Mouse (Mus musculus): ENCODE results near the gene Zbtb20.

Gene Zbtb20

DNA sequence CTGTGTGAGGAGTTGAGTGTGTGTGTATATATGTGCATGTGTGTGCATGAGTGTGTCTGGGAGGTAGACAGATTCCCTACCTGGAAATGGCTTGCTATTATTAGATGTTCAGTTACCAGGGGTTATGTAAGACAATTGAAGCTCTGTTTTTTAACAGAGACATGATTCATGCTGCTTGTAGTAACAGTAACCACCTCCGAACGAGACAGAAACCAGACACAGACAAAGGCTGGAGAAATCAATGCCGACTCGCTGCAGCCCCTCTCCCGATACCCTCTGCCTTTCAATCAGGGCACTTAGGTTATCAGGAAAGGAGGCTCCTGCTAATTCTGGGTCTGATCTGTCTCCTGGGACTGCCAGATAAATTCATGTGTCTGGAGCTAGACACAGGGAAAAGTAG, 681.7 kb downstream of the Zbtb20 start:
- DNase-seq (ENCODE audit: low read depth, low spot score): no peak

DNA sequence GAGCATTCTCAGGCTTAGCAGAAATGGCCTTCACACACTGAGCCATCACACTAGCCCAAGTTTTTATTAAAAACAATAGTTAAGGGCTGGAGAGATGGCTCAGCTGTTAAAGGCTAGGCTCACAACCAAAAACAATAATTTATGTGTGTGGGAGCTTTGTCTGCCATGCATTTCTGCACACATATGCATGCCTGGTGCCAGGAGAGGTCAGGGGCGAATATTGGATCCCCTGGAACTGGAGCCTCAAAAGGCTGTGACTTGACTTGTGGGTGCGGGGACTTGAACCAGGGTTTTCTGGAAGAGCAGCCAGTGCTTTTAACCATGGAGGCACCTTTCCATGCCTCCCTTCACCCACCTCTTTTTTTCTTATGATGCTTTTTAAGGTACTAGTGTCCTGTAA, 685.6 kb downstream of the Zbtb20 start:
- no peak for DNase-seq (ENCODE audit: low read depth, low spot score)

DNA sequence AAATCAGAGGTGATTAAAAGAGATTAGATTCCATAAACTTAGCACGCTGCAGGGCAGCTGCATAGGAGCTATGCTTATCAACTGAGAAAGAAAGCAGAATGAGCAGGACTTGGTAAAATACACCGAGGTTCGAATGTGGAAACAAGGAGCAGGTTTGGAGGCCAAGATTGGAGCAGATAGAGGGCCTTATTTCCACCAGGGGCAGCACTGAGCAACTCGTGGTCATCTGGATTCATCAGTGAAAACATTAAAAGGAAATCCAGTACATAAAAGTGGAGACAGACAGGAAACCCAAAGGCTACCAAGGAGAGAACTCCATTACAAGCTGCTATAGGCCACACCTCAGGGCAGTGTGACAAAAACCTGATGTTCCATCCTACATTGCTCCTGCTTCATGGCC, 686.3 kb downstream of the Zbtb20 start:
- DNase-seq (ENCODE audit: low read depth, low spot score): peak; percentile 27

DNA sequence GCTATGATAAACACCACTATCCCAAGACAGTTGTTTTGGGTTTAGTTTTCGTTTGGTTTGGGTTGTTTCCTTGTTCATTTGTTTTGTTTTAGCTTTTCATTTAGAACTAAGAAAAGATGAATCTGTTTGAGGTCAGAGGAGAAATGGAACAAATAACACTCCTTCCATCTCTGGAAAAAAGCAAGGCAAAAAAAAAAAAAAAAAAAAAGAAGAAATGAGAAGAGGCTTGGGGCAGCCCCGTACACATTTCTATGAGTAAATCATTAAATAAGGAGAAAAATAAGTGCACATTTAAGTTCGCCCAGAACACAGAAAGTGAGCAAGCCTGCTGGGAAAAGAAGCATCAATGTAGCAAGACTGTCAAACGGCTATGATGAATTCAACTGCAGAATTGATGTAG, 690.2 kb downstream of the Zbtb20 start:
- DNase-seq (ENCODE audit: low read depth, low spot score): no peak

DNA sequence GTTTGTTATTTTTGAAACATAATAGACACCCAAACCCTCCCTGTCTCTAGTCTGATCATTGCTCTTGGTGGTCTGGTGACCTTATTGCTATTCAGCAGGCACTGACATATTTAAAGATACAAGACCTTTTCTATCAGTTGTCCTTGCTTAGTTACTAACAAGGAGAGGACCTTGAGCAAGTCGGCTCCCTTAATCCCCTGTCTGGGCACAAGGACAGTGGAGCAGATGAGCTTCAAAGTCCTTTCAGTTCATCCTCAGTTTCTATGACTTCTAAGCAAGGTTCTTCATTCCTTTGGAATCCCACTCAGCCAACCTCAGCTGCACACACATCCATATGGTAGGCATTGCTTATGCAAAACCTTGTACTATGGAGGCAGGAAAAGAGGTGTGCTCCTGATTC, 690.8 kb downstream of the Zbtb20 start:
- no peak for DNase-seq (ENCODE audit: low read depth, low spot score)

DNA sequence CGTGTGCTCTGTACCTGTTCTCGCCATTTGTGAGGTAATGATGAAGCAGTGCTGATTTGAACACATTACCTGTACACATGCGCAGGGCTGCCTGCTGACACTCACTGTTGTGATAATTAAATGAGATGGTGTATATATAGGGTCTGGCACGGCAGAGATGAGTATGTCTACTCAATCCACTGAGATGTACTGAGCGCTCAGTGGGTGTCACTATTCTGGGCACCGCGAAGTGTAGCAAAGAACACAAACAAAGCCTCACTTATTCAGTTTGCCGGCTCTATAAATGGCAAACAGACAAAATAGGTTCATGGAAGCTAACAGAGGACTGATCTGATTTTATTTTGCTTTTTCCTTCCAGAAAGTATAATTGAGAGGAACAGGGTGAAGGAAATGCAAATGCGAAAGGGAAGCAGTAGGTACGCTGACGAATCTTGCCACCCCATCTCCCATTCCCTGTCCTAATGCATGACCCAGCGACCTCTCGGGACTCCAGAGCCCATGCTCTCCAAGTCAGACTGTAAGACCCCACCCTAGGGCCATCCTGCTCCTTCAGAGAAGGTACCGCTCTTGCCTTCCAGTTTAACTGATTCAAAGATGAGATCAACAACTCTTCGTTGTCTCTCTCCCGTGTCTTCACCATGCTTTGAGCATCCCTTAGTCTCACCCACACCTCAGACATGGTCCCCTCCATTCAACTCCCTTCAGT, 695.8 kb downstream of the Zbtb20 start:
- DNase-seq (ENCODE audit: low read depth, low spot score): no peak

DNA sequence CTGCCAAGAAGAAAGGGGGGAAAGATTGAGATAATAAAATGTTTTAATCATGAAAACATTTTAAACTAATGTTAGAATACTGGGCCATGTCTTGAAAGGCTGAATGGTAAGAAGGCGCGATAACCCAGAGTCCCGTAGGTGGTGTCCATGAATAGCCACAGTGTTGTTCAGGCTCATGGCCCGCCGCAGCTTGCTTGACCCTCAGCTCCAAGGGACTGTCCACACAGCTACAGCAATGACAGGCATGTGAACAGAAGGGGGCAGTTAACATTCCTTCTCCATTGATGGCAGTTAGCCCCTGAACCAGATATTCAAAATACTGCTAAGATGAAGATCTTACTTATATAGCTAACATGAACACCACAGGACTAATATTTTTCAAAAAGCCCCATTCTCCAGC, 696.5 kb downstream of the Zbtb20 start:
- no peak for DNase-seq (ENCODE audit: low read depth, low spot score)

DNA sequence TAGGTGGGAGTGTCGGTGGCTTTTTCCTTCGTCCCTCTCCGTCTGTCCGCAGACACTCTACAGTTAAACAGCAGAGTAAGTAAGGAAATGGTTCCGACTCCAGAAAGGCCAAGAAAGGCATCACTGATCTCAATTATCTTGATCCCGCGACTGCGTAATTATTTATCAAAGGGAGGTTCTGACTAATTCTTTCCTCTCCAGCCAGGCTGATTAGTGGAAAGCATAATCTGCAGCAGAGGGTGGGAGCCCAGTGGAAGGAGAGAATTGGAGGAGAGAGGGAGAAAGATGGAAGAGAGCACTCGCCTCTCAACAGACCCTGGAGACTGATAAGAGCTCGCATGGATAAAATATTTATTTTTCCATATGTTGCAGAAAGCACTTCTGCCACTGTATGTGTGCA, 697.1 kb downstream of the Zbtb20 start:
- DNase-seq (ENCODE audit: low read depth, low spot score): no peak

DNA sequence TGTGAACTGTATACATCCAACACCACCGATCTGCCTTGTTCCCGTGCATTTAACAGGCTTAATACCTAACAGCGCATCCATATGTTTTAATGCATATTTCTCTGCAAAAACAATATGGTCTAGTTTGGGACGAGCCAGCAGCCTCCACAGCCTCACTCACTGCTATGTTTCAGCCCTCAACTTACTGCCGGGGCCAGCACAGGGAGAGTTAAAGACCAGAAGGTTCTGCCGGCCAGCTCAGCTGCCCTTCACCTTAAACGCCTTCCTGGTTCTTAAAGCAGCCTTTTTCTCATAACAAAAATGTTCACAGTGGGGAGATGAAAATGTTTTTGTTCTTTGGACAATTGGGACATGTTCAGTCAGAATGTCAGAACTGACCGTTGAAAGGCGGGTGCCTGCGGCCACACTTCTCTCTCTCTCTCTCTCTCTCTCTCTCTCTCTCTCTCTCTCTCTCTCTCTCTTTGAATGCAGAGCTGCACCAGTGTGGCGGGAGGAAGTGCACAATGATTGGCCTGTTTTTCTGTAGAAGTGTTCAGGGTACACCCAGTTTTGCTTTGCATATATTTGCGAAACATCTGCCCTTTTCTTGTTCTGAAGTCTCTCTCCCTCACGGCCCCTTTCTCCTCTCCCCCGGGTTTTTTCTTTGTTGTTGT, 697.6 kb downstream of the Zbtb20 start:
- peak; percentile 54 for DNase-seq (ENCODE audit: low read depth, low spot score)

DNA sequence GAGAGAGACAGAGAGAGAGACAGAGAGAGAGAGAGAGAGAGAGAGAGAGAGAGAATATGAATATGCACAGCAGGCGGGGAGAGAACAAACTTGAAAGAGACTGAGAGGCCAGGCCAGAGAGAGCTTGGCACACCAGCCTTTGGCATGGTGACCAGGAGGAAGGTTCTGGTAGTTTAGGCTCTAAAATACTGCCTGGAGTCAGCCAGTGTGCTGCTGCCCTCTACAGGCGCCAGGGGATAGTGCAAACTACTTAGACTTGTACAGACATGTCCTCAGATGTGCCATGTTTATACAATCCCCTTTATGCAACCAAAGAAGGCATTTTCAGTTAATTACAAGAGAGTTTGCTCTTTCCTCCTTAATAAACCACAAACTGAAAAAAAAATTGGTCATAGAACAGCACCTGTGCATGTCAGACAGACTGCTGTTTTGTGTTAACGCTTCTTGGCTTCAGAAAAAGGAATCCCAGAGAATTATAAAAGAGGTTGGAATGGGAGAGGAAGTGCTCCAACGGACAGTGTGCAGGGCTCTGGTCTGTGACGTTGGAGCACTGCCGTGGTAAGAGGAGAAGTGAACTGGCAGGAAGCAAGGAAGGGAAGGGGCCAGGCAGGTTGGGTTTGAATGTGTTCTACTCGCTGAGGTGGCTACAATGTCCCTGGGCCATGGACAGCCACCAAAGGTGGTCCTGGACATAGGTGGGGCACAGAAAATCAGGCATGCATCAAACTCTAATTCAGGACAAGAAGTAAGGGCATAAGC, 698.5 kb downstream of the Zbtb20 start:
- DNase-seq (ENCODE audit: low read depth, low spot score): peak; percentile 92

DNA sequence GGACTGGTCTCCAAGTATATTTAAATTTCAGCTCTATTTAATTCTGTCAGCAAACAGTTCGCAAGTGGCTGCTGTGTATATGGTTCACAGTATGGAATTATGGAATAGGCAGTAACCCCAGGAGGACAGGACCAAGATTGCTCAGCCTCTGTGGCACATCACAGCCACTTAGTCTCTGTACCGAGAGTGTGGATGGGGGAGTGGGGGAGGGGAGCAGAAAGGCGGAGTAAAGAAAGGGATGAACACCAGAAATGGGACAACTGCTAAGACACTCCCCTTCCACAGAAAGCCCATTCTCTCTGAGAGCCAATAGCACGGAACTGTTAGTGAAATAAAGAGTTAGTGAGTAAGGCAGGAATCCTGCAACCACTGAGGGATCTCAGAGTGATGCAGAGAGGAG, 699.4 kb downstream of the Zbtb20 start:
- peak; percentile 70 for DNase-seq (ENCODE audit: low read depth, low spot score)

DNA sequence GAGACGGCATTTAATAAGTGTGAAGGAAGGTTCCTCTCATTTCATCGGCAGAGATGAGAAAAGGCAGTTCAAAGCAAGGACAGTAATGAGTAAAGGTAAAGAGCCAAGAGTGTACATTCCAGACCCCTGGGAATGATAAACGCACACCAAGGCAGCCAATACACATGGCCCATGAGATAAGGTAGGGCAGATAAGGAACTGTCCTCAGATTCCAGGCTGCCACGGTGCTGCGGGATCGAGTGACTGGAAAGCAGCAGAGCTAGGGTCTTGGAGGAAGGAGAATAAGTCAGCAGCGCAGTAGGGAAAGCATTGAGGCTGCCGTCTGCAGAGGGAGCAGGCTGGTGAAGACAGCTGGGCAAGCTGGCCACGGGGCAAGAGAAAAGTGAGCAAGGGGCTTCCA, 699.8 kb downstream of the Zbtb20 start:
- DNase-seq (ENCODE audit: low read depth, low spot score): no peak

DNA sequence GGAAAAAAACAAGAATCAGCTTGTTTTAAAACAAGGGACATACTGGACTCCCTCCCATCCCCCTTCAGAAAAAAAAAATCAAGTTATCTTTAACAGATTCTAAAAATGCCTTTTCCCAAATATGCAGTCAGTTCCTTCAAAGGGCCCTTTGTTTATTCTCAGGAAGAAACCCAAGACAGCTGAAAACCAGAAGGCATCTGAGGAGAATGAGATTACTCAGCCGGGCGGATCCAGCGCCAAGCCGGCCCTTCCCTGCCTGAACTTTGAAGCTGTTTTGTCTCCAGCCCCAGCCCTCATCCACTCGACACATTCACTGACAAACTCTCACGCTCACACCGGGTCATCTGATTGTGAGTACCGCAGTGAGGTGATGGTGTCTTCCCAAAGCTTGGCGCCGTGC, 701.7 kb downstream of the Zbtb20 start:
- DNase-seq (ENCODE audit: low read depth, low spot score): peak; percentile 39

DNA sequence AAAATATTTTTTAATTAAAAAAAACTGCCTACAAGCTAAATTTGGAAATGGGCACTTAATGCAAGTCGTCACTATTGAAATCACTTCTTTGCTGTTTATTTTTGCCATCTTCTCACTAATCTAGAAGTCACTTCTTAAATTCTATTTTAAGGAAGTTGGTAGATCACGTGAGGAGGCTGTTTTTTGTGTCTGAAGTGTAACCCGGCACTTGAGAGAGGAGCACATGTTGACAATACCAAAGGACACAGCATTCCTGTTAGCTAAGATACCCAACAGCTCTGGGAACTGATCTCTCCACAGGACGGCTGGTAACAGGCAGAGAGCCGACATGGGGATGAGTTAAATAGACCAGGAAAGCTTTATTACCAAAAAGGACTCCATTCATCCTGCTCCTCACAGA, 702.7 kb downstream of the Zbtb20 start:
- no peak for DNase-seq (ENCODE audit: low read depth, low spot score)

DNA sequence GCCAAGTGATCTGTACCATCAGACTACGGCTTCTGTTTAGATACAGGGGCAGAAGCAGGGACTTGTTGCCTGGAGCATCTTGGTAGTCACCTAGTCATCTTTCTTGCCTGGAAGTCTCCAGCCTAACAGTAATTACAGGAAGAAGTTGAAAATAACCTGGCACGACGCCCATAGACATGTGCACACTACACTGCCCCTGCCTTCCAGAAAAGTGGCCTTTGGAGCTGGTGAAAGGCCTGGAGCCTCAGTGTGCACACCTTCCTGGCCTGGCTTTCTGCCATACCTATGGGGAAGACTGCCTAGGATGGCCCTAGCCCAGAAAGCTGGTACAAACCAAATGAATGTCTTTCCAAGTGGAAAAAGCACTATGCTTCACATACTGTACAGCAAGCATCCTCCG, 703.4 kb downstream of the Zbtb20 start:
- DNase-seq (ENCODE audit: low read depth, low spot score): no peak

DNA sequence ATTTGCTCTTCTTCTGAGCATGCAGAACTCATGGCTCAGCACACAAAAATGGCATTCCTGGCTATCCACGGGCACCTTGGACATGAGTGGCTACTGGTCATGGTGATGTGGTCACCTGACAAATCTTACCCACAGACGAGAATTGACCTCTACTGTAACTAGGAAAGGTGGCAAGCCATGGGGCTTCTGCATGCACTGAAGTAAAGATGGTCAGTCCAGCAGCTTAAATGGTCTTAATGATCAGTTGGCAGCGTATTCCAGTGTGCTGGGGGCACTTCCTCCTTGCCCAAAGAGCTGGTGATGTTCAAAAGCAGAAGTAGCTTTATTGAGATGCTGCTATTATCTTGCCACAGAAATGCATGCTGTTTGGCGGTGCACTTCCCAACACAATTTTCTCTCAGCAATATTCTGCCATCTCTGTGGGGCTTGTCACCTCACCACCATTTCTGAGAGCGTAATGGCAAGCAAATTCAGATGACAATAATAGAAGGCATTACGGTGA, 704.7 kb downstream of the Zbtb20 start:
- DNase-seq (ENCODE audit: low read depth, low spot score): no peak

DNA sequence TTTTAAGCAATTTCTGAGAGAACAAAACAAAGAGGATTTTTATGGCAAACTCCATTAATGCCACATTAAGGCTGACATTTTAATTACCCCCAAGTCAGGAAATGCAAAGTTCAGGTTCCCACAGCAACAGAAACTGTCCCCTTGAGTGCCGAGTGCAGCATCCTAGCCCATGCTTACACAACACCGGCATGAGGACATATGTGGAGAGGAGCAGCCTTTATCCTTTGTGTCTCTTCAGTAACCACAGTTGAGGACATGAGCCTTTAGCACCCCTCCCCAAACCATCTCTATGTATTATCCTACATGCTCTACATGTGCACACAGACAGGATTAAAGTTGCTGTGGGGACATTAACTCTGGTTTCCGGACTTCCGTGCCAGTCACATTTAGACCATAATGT, 705.9 kb downstream of the Zbtb20 start:
- DNase-seq (ENCODE audit: low read depth, low spot score): no peak

DNA sequence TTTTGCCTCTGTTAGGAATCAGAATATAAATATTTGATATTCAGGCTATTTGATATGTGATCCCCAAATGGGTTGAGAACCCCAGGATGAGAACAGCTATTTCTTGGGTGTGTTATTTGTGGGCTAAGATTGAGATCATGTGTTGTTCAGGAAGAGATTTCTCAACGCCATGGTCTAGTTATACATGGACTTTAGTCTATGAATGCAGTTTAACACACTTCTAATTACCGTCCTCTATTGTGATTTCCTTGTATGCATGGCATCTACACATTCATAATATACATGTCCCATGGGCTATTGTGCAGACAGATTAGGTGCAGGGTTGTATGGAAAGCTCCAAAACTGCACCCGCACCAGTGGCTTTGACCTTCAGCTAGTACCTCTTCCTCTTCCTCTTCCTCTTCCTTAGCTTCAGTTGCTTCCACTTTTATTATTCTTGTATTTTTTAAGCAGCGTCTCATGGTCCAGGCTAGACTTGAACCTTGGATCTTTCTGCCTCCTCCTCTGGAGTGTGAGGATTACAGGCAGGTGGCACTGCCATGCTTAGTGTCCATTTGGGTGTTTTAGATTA, 711.3 kb downstream of the Zbtb20 start:
- no peak for DNase-seq (ENCODE audit: low read depth, low spot score)

DNA sequence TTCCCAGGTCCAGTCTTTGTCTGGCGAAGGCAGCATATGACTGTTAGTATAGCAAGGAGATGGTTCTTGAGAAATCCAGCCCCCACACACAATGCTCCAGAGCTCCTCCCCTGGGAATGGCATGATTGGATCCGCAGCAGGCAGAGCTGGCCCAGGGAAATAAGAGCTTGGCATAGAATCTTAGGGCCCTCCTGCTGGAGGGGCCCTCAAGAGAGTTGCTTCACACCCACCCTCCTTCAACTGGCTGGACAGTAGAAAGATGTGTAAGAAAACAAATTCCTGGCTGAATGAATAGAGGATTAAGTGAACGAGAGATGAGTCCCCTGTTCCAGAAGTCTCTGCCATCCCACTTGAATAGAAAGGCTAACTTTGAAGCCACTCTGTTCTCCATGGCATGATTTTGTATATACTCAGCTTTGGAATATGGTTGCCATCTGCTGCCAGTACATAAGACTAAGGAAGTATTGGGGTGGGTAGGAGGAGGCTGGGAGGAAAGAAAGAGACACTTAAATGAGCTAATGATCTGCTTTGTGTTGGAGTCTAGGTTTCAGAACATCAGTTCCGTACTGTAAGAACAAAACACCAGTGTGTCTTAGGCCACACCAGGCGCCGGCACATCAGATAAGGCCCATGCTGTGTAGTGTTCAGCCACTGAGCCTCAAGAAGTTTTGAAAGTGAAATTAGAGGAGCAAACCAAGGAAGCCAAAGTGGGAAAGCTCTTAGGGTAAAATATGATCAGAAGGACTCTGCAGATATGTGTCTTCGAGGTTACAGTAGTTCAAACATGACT, 715.2 kb downstream of the Zbtb20 start:
- DNase-seq (ENCODE audit: low read depth, low spot score): no peak

DNA sequence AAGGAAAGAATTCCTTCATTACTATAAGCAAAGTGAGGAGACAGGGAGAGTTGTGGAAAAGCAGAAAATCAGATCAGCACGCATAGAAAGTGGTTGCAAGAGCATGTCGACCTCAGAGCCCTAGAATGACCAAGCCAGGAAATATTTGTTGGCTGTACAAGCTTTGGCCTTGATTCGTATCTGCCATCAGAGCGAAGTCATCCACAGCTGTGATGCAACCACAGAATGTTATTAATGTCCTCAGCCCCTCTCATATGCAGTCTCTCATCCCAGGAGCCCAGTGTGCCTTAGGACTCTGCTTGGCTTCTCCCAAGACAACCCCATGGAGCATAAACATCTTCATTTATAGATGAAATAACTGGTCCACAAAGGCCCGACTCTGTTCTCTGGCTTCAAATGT, 716.4 kb downstream of the Zbtb20 start:
- no peak for DNase-seq (ENCODE audit: low read depth, low spot score)

DNA sequence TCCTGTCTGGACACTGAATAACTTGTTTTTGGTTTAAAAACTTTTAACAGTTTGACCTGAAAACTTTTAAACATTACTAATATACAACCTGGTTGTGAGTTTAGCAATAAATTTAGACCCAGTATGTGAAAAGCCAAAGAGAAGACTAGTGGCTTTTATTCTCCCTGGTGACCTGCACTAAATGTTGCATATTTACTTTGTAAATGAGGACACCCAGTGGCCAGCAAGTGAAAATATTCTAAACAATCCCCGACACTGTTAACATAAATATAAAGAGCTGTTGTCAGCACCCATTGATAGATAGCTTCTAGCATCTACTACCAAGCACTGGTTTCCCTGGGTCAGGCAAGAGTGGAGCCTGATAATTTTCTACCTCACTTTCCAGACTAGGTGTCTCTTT, 717.1 kb downstream of the Zbtb20 start:
- DNase-seq (ENCODE audit: low read depth, low spot score): no peak

Data from ZHBTc4 (cell line).